Mouse (Mus musculus) lung, postnatal 25 days (tissue): ENCODE measurements at regions not wholly inside any gene's neighbourhood (a gene's known extent, or its start where the extent isn't known, plus 50 kb on each side); places are given as distances from the start of the nearest gene placed in this dataset.

Source experiments
- DNase-seq: peaks from one replicate; pipeline ENCODE4 v3.0.0; 2022; ENCODE audit warnings: low spot score

- no peak for DNase-seq
Measured at GRCm38 (mm10) chr2:102970221-102970620, 68.8 kb upstream of the Cd44 start.

GRCm38 (mm10) chr2:102967950-102968722, 66.7 kb upstream of the Cd44 start:
- peak; percentile 48 for DNase-seq

GRCm38 (mm10) chr2:102967417-102967816, 66.0 kb upstream of the Cd44 start:
- no peak for DNase-seq

GRCm38 (mm10) chr2:102959067-102959645, 57.7 kb upstream of the Cd44 start:
- DNase-seq, result no peak

- no peak for DNase-seq
Measured at GRCm38 (mm10) chr2:102958529-102958928, 57.1 kb upstream of the Cd44 start.

- DNase-seq, result no peak
Measured at GRCm38 (mm10) chr2:102957811-102958210, 56.3 kb upstream of the Cd44 start.

GRCm38 (mm10) chr2:102956858-102957242, 55.4 kb upstream of the Cd44 start:
- no peak for DNase-seq

- no peak for DNase-seq
Measured at GRCm38 (mm10) chr2:102956108-102956857, 54.8 kb upstream of the Cd44 start.

- no peak for DNase-seq
Measured at GRCm38 (mm10) chr2:102955232-102955631, 53.8 kb upstream of the Cd44 start.
